Mouse (Mus musculus) limb, embryonic 13.5 days (tissue): ENCODE results near the gene Bri3. TPM values are rescaled to one million over a fixed set of nuclear protein-coding genes. Genes with fewer than 3 reads are reported as not detected.

Source experiments
- ATAC-seq: fragments of 200-750 bp; cut with Nextera tagmentation; 2 replicates; pipeline ENCODE4 v1.8.0; 2017; ENCODE audit warnings: low read depth, moderate number of reproducible peaks, moderate TSS enrichment; ENCODE audit not compliant: low FRiP score
- H3K27ac ChIP-seq: fragments of 300-500 bp; sonication (generic); 2 replicates; pipeline ENCODE4 v1.5.1; 2015; ENCODE audit warnings: inconsistent platforms, mild to moderate bottlenecking, moderate library complexity
- H3K27me3 ChIP-seq: fragments of 300-500 bp; sonication (generic); 2 replicates; pipeline ENCODE4 v1.6.1; 2015; ENCODE audit warnings: mild to moderate bottlenecking, inconsistent platforms
- H3K36me3 ChIP-seq: fragments of 300-500 bp; sonication (generic); 2 replicates; pipeline ENCODE4 v1.6.1; 2015; ENCODE audit warnings: inconsistent platforms, mild to moderate bottlenecking, moderate library complexity
- H3K4me1 ChIP-seq: fragments of 300-500 bp; sonication (generic); 2 replicates; pipeline ENCODE4 v1.6.1; 2015; ENCODE audit warnings: inconsistent platforms
- H3K4me2 ChIP-seq: fragments of 300-500 bp; sonication (generic); replicated peaks from 2 replicates; pipeline ENCODE4 v1.6.1; 2015; ENCODE audit warnings: inconsistent platforms, mild to moderate bottlenecking, moderate library complexity
- H3K4me3 ChIP-seq: fragments of 300-500 bp; sonication (generic); 2 replicates; pipeline ENCODE4 v1.5.1; 2015; ENCODE audit warnings: moderate library complexity, mild to moderate bottlenecking, inconsistent platforms
- H3K9ac ChIP-seq: fragments of 300-500 bp; sonication (generic); 2 replicates; pipeline ENCODE4 v1.6.1; 2015; ENCODE audit warnings: mild to moderate bottlenecking, inconsistent platforms
- H3K9me3 ChIP-seq: fragments of 300-500 bp; sonication (generic); 2 replicates; pipeline ENCODE4 v1.6.1; 2016; ENCODE audit warnings: inconsistent platforms
- WGBS: fragments of 180-500 bp; shearing (Covaris S2); methylation state at CpG from one replicate; pipeline ENCODE4 v1.1.7; 2015; 5-methylcytosine and 5-hydroxymethylcytosine counted together
- polyA plus RNA-seq: library from polyadenylated mRNA; unstranded; fragments of >200 nt; fragmentation: Nextera tagmentation; extraction: Ambion mirVana; gene quantifications from 2 replicates; pipeline ENCODE4 v1.2.1, GENCODE M21; 2015

Gene Bri3
- polyA plus RNA-seq, 1 experiment from 2014 or later = 112 TPM

DNA sequence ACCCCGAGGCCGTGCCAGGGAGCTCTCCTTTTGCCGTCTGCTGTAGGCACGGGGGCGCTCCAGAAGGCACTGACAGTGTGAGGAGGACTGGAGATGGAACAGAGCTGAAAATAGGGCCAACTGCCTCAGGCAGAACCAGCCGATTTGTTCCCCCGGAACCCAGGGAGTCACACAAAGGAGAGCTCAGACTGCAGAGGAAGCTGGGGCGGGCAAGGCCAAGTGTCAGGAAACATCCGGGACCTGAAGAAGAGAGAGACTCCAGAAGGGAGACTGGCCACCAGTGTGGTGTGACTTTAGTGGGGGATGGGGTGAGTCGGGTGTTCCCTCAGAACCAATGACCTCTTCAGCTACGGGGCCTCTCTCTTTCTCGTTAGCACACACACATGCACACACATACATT, 24.9 kb upstream of the Bri3 start:
- no peaks in the 10 kb centered on the region for H3K9me3 ChIP-seq
- no peak overlapping the region for H3K27ac ChIP-seq
- H3K36me3 ChIP-seq = peaks cover 24% of the 10 kb centered on the region
- no peak for ATAC-seq
- 79% methylated on average over 12 of the region's 12 CpGs for WGBS
- H3K4me1 ChIP-seq = peaks cover 17% of the 10 kb centered on the region
- H3K4me3 ChIP-seq = no peak overlapping the region
- no peaks in the 10 kb centered on the region for H3K27me3 ChIP-seq
- no peak overlapping the region for H3K9ac ChIP-seq
- no peak overlapping the region for H3K4me2 ChIP-seq

DNA sequence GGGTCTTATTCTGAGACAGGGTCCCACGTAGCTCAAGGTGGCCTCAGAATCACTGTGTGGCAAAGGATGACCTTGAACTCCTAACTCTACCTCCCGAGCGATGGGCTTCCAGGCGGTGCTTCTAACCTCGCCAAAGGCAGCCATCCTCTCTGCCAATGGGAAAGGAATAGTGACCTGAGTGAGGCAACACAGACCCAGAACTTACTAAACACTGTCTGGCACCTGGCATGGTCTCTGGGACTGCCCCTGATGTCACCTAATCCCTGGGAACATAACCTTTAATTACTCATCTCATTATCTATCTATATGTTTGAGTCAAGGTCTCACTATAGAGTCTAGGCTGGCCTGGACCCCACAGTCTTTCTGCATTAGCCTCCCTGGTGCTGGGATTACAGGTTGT, 24.3 kb upstream of the Bri3 start:
- H3K4me1 ChIP-seq = peaks cover 21% of the 10 kb centered on the region
- H3K4me3 ChIP-seq = no peak overlapping the region
- 93% methylated on average over 5 of the region's 5 CpGs for WGBS
- no peak overlapping the region for H3K27ac ChIP-seq
- no peak for ATAC-seq
- H3K9ac ChIP-seq = no peak overlapping the region
- no peaks in the 10 kb centered on the region for H3K9me3 ChIP-seq
- peaks cover 23% of the 10 kb centered on the region for H3K36me3 ChIP-seq
- H3K4me2 ChIP-seq = no peak overlapping the region
- no peaks in the 10 kb centered on the region for H3K27me3 ChIP-seq

DNA sequence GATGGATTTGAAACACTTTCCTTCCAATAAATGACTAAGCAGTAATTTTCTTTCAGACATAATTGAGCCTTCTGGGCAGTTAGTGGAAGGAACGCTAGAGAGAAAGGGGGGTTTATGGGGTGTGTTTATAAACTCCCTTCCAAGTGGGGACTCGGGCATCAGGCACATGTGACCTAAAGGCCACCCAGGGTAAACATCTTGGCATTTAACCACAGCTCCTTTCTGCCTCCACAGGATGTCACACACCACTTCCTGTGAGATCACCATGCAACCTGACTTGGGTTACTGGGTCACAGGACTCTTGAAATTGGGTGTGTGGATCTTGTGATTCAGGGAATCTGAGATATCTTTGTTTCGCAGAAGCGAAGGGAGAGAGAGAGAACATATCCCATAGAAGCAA, 22.9 kb upstream of the Bri3 start:
- H3K4me2 ChIP-seq = no peak overlapping the region
- H3K4me1 ChIP-seq = peaks cover 21% of the 10 kb centered on the region
- no peak for ATAC-seq
- no peaks in the 10 kb centered on the region for H3K9me3 ChIP-seq
- H3K27ac ChIP-seq = no peak overlapping the region
- H3K36me3 ChIP-seq = peaks cover 15% of the 10 kb centered on the region; the same call in 1 of the 2 replicates
- H3K27me3 ChIP-seq = no peaks in the 10 kb centered on the region
- no peak overlapping the region for H3K4me3 ChIP-seq
- 54% methylated on average over 4 of the region's 4 CpGs for WGBS
- H3K9ac ChIP-seq = no peak overlapping the region

- ATAC-seq = peak; percentile 71
- WGBS = 3% methylated on average over 25 of the region's 25 CpGs
- Histone ChIP-seq H3K4me1 (peaks cover 21% of the 10 kb centered on the region), H3K9me3 (no peaks in the 10 kb centered on the region), H3K27ac (no peak overlapping the region), H3K36me3 (0 out of 2 replicates have a peak, but pooled peaks cover 4% of the 10 kb centered on the region), H3K4me2 (peak overlapping the region; percentile 89), H3K9ac (peak overlapping the region; percentile 79), H3K4me3 (peak overlapping the region; percentile 73), H3K27me3 (no peaks in the 10 kb centered on the region)
Measured at GRCm38 (mm10) chr5:144222811-144223502, 21.3 kb upstream of the Bri3 start.

DNA sequence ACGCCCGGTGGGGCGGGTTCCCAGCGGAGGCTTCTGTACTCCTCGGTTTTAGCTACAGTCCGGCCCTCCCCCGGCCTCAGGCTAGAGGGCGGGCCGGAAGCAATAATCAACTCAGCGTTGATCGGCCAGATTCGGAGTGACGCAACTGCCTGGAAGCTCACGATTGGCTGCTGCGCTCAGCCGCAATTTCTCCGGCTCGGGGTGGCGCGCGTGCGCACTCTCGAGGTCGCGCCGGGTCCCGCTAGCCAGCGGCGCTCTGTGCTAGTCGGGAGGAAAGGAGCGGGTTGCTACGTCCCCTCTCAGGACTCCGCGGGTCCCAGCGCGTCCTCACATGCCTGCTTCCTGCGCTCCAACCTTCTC, 20.8 kb upstream of the Bri3 start, which contains the start of gene Tecpr1:
Gene Tecpr1 (minus strand): TSS at position 113 of the 360 bp plus-strand sequence.
- WGBS = 0% methylated on average over 37 of the region's 37 CpGs

GRCm38 (mm10) chr5:144223899-144224816, 20.1 kb upstream of the Bri3 start:
- H3K27me3 ChIP-seq = no peaks in the 10 kb centered on the region
- H3K4me2 ChIP-seq = peak overlapping the region; percentile 89
- H3K4me1 ChIP-seq = peaks cover 21% of the 10 kb centered on the region
- 21% methylated on average over 18 of the region's 18 CpGs for WGBS
- no peak for ATAC-seq
- peak overlapping the region; percentile 81 for H3K9ac ChIP-seq
- no peaks in the 10 kb centered on the region for H3K9me3 ChIP-seq
- no peaks in the 10 kb centered on the region for H3K36me3 ChIP-seq
- peak overlapping the region; percentile 63; the same call in 1 of the 2 replicates for H3K27ac ChIP-seq
- peak overlapping the region; percentile 73 for H3K4me3 ChIP-seq

More for the DNA sequence above, 20.8 kb upstream of the Bri3 start, which contains the start of gene Tecpr1:
- H3K27ac ChIP-seq = peak within 1 kb of the TSS; percentile 63; the same call in 1 of the 2 replicates
- H3K27me3 ChIP-seq = no peaks in the 10 kb centered on the region
- peak within 1 kb of the TSS; percentile 89 for H3K4me2 ChIP-seq
- peak within 1 kb of the TSS; percentile 81 for H3K9ac ChIP-seq
- no peaks in the 10 kb centered on the region for H3K9me3 ChIP-seq
- peak within 1 kb of the TSS; percentile 73 for H3K4me3 ChIP-seq
- H3K4me1 ChIP-seq = peaks cover 21% of the 10 kb centered on the region
- peak; percentile 97 for ATAC-seq
- H3K36me3 ChIP-seq = no peaks in the 10 kb centered on the region

DNA sequence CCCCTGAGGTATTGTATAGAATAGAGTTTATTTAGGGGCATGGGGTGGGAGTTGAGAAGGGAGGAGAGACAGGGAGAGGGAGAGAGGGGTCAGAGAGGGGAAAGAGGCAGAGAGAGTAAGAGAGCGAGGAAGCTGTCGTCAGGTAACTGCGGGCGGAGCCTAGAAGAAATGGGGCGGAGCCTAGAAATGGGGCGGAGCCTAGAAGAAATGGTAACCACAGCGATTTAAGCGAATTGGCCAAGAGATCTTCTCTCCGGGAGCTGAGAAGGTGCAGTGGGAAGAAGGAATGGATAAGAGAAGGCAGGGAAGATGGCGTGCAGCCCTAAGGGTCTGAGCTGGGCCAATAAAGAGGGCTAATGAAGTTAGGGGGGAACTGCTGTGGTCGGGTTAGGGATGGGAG, 18.0 kb upstream of the Bri3 start:
- WGBS = 28% methylated on average over 11 of the region's 11 CpGs

DNA sequence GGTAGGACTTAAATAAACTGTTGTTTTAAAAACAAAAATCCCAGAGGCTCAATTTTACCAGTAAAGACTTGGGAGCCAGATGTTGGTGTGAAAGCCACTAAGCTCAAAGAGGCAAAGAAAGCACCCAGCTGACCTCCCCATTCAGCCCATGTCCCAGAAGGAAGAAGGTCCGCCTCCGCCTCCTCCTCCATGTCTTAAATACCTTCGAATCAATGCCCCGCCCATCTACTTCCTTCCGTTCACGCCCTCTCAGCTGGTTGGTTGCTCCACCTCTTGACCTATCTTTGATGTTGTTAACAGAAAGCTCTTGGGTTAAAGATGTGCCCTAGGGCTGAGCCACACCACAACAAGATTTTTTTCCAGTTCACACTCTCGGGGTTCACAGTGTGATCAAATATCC, 14.0 kb upstream of the Bri3 start:
- Histone ChIP-seq H3K36me3 (no peaks in the 10 kb centered on the region), H3K4me2 (no peak overlapping the region), H3K4me3 (no peak overlapping the region), H3K27me3 (no peaks in the 10 kb centered on the region), H3K27ac (no peak overlapping the region), H3K9me3 (no peaks in the 10 kb centered on the region), H3K4me1 (no peaks in the 10 kb centered on the region), H3K9ac (no peak overlapping the region)
- WGBS = 82% methylated on average over 7 of the region's 7 CpGs
- ATAC-seq = no peak

More for the DNA sequence above, 18.0 kb upstream of the Bri3 start:
- Histone ChIP-seq H3K4me2 (no peak overlapping the region), H3K4me1 (peaks cover 20% of the 10 kb centered on the region), H3K4me3 (no peak overlapping the region), H3K27ac (no peak overlapping the region), H3K9ac (no peak overlapping the region), H3K27me3 (no peaks in the 10 kb centered on the region), H3K36me3 (no peaks in the 10 kb centered on the region), H3K9me3 (no peaks in the 10 kb centered on the region)
- no peak for ATAC-seq

- WGBS = 75% methylated on average over 1 of the region's 1 CpGs
- Histone ChIP-seq H3K36me3 (no peaks in the 10 kb centered on the region), H3K4me3 (no peak overlapping the region), H3K4me2 (no peak overlapping the region), H3K9me3 (no peaks in the 10 kb centered on the region), H3K9ac (no peak overlapping the region), H3K27me3 (no peaks in the 10 kb centered on the region), H3K27ac (no peak overlapping the region), H3K4me1 (no peaks in the 10 kb centered on the region)
- ATAC-seq = no peak
Measured at GRCm38 (mm10) chr5:144231410-144231809, 12.8 kb upstream of the Bri3 start.

DNA sequence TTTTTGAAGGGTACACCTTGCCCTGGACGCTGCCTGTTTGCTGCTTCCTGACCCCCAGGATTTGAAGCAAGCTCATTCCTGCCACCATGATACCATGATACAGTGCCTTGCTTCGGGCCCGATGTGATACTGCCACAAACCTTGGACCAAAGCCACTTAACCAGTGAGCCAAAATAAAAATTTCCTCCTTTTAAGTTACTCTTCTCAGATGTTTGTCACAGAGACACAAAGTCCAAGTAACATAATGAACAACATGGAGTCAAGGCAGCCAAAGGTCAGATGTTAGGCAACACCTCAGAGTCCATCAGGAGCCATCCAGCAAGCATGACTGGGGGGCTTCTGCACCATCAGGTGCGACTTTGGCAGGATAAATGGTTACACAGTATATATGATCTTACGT, 11.7 kb upstream of the Bri3 start:
- 87% methylated on average over 5 of the region's 5 CpGs for WGBS
- no peaks in the 10 kb centered on the region for H3K36me3 ChIP-seq
- ATAC-seq = no peak

GRCm38 (mm10) chr5:144234222-144234621, 10.0 kb upstream of the Bri3 start:
- Histone ChIP-seq H3K27me3 (no peaks in the 10 kb centered on the region), H3K27ac (no peak overlapping the region), H3K4me2 (no peak overlapping the region), H3K9ac (no peak overlapping the region), H3K4me3 (no peak overlapping the region), H3K9me3 (0 out of 2 replicates have a peak, but pooled peaks cover 4% of the 10 kb centered on the region), H3K36me3 (no peaks in the 10 kb centered on the region), H3K4me1 (no peaks in the 10 kb centered on the region)
- 74% methylated on average over 6 of the region's 6 CpGs for WGBS
- ATAC-seq = no peak

More for the DNA sequence above, 11.7 kb upstream of the Bri3 start:
- no peaks in the 10 kb centered on the region for H3K9me3 ChIP-seq
- no peak overlapping the region for H3K4me3 ChIP-seq
- no peaks in the 10 kb centered on the region for H3K27me3 ChIP-seq
- H3K4me1 ChIP-seq = no peaks in the 10 kb centered on the region
- no peak overlapping the region for H3K9ac ChIP-seq
- no peak overlapping the region for H3K27ac ChIP-seq
- no peak overlapping the region for H3K4me2 ChIP-seq

- WGBS = 86% methylated on average over 7 of the region's 7 CpGs
- Histone ChIP-seq H3K27ac (no peak overlapping the region), H3K36me3 (no peaks in the 10 kb centered on the region), H3K9ac (no peak overlapping the region), H3K4me3 (no peak overlapping the region), H3K4me2 (no peak overlapping the region), H3K4me1 (no peaks in the 10 kb centered on the region), H3K27me3 (no peaks in the 10 kb centered on the region), H3K9me3 (0 out of 2 replicates have a peak, but pooled peaks cover 4% of the 10 kb centered on the region)
- no peak for ATAC-seq
Measured at GRCm38 (mm10) chr5:144234714-144235113, 9.5 kb upstream of the Bri3 start.
